Mouse (Mus musculus) G1E (cell line): ENCODE measurements around the gene Prss34.

Experiments
- CTCF ChIP-seq: IDR thresholded peaks from 2 replicates; pipeline ENCODE4 v1.5.1; 2012; ENCODE audit warnings: low read depth, low read length, inconsistent platforms, mixed read lengths
- GATA1 ChIP-seq: IDR thresholded peaks from 2 replicates; pipeline ENCODE4 v1.6.1; 2012; ENCODE audit warnings: borderline replicate concordance, low read length, inconsistent platforms, mixed read lengths
- POLR2AphosphoS5 ChIP-seq: IDR thresholded peaks from 2 replicates; pipeline ENCODE4 v1.6.1; 2012; ENCODE audit warnings: low read depth, low read length, inconsistent platforms; ENCODE audit not compliant: insufficient replicate concordance
- TAL1 ChIP-seq: conservative IDR thresholded peaks from 2 replicates; pipeline ENCODE4 v1.6.1; 2012; ENCODE audit warnings: low read depth, low read length, inconsistent platforms, mixed read lengths

DNA sequence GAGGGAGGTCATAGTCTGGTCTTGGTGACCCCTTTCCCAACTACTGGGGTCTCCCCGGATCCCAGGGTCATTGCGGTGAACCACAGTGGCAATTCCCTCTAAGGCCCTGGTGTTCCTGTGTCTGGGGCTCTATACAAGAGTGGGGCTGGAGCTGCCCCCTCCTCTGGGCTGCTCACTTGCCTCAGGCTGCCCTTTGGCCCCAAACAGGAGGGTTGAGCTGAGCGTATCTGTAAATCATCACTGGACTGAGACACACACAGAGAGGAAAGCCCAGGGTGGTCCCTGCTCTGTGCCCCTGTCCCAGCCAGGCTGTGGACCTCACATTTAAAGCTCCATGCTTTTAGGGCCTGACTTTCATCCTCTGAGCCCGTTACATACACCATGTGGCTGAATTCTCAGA is 40.0 kb downstream of the Prss34 start:
- no peak for TF ChIP-seq CTCF
- no peak for TF ChIP-seq TAL1
- TF ChIP-seq GATA1 = no peak
- TF ChIP-seq POLR2AphosphoS5 = no peak
